Mouse (Mus musculus) embryonic facial prominence, embryonic 11.5 days (tissue): Measurements from ENCODE around the gene Mob3b. TPM values are rescaled to one million over a fixed set of nuclear protein-coding genes. Genes with fewer than 3 reads are reported as not detected.

Source experiments
- ATAC-seq: fragments of 200-750 bp; cut with Nextera tagmentation; replicated peaks from 2 replicates; pipeline ENCODE4 v1.8.0; 2017; ENCODE audit warnings: low read depth; ENCODE audit not compliant: insufficient number of reproducible peaks, low FRiP score, low TSS enrichment
- DNase-seq: peaks from one replicate; pipeline ENCODE4 v3.0.0-alpha.2; 2015; ENCODE audit warnings: low spot score
- H3K27ac ChIP-seq: fragments of 300-500 bp; sonication (generic); replicated peaks from 2 replicates; pipeline ENCODE4 v1.5.1; 2014; ENCODE audit warnings: mild to moderate bottlenecking, low read depth, low read length, control low read depth
- H3K27me3 ChIP-seq: fragments of 300-500 bp; sonication (generic); 2 replicates; pipeline ENCODE4 v1.6.1; 2014; ENCODE audit warnings: mild to moderate bottlenecking, low read length, moderate library complexity, mixed read lengths; ENCODE audit not compliant: control insufficient read depth, insufficient read depth
- H3K36me3 ChIP-seq: fragments of 300-500 bp; sonication (generic); replicated peaks from 2 replicates; pipeline ENCODE4 v1.6.1; 2014; ENCODE audit warnings: low read depth, mild to moderate bottlenecking, low read length, moderate library complexity, mixed read lengths; ENCODE audit not compliant: control insufficient read depth, insufficient read depth
- H3K4me1 ChIP-seq: fragments of 300-500 bp; sonication (generic); 2 replicates; pipeline ENCODE4 v1.6.1; 2014; ENCODE audit warnings: low read length, mixed read lengths; ENCODE audit not compliant: control insufficient read depth, insufficient read depth
- H3K4me2 ChIP-seq: fragments of 300-500 bp; sonication (generic); 2 replicates; pipeline ENCODE4 v1.6.1; 2014; ENCODE audit warnings: low read depth, mild to moderate bottlenecking, control low read depth, low read length, moderate library complexity
- H3K4me3 ChIP-seq: fragments of 300-500 bp; sonication (generic); 2 replicates; pipeline ENCODE4 v1.5.1; 2014; ENCODE audit warnings: low read depth, low read length, control low read depth
- H3K9ac ChIP-seq: fragments of 300-500 bp; sonication (generic); replicated peaks from 2 replicates; pipeline ENCODE4 v1.6.1; 2014; ENCODE audit warnings: mild to moderate bottlenecking, control low read depth, low read length
- H3K9me3 ChIP-seq: fragments of 300-500 bp; sonication (generic); replicated peaks from 2 replicates; pipeline ENCODE4 v1.6.1; 2016; ENCODE audit warnings: mild to moderate bottlenecking, low read length, inconsistent platforms, mixed read lengths; ENCODE audit not compliant: control insufficient read depth
- WGBS: fragments of 180-500 bp; shearing (Covaris S2); extraction: QIAGEN DNeasy Blood & Tissue Kit; methylation state at CpG from one replicate; pipeline ENCODE4 v1.1.7; 2014; 5-methylcytosine and 5-hydroxymethylcytosine counted together
- polyA plus RNA-seq: library from polyadenylated mRNA; unstranded; fragments of >200 nt; fragmentation: Nextera tagmentation; extraction: Ambion mirVana; gene quantifications from 2 replicates; pipeline ENCODE4 v1.2.1, GENCODE M21; 2014

Mob3b gene
- polyA plus RNA-seq, 1 experiment from 2014 or later, result 11.9 TPM

DNA sequence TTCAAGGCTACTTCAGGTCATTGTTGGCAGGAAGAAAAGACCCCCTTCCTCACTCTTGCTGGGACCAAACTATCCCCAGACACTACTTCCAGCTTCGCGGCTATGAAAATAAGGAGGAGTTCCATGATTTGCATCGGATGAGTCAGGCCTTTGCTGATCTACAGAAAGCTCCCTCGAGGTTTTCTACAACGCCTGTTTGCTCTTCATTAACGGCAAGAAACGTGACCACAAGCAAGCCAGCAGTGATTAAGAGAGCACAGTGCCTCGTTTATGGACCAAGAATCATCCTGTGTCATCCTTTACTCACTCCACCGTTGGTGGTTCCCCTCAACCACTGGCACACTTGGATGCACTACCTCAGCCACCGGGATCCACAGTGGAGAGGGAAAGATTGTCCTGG is 11.6 kb downstream of the Mob3b start:
- H3K9ac ChIP-seq, result no peak overlapping the region
- no peaks in the 10 kb centered on the region for H3K36me3 ChIP-seq
- 94% methylated on average over 10 of the region's 10 CpGs for WGBS
- no peak for DNase-seq
- no peaks in the 10 kb centered on the region for H3K9me3 ChIP-seq
- H3K27ac ChIP-seq, result no peak overlapping the region
- no peaks in the 10 kb centered on the region for H3K27me3 ChIP-seq
- no peak overlapping the region for H3K4me2 ChIP-seq
- H3K4me3 ChIP-seq, result no peak overlapping the region
- ATAC-seq, result no peak
- no peaks in the 10 kb centered on the region; the same call in 1 of the 2 replicates for H3K4me1 ChIP-seq

DNA sequence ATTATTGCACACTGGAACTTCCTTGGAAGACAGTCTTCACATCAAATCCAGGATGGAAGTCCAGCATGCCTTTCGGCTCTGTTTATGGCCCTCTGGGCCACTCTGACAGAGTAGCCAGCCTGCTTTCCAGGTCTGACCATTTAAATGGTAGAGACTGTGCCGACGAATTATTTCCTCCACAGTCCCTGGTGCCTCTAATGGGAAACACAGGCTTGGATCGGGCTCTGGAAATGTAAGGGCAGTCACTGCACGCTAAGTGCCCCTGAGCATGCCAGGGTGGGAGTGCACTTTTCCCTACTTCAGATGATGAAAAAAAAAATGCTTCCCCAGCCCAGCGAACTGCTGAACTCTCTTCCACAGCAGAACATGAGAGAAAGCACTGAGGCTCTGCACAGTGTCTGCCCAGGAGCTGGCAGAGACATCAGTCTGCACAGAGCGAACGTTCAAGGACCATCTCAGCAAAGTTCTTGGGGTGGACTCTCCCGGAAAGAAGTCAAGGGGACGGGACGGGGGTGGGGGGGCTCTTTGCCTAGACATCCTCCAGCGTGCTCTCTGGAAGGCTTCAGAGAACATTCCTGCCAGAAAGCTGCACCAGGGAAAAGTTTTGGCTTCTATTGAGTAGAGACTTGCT is 13.7 kb downstream of the Mob3b start:
- Histone ChIP-seq H3K4me2 (no peak overlapping the region), H3K36me3 (no peaks in the 10 kb centered on the region), H3K27ac (no peak overlapping the region; the same call in 1 of the 2 replicates), H3K9me3 (no peaks in the 10 kb centered on the region), H3K4me3 (no peak overlapping the region), H3K27me3 (no peaks in the 10 kb centered on the region), H3K9ac (no peak overlapping the region), H3K4me1 (no peaks in the 10 kb centered on the region; the same call in 1 of the 2 replicates)
- DNase-seq (peak; percentile 36), ATAC-seq (no peak)
- 58% methylated on average over 12 of the region's 12 CpGs for WGBS

DNA sequence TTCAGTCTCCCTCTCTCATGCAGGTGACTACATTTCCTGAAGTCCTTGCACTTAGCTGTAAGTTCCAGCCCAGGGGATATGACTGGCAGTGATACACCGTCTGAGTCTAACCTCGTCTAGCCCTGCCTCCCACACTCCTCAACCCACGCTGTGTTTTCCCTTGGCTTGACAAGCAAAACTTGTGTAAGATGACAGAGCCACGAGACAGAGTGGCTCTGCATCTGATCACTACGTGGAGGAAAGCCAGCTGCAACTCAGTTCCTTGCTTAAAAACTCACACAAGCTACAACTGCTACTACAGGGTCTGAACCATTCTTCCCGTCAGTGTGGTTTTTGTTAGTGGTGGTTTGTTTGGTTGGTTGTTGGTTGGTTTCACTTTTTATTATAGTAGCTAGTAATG is 17.0 kb downstream of the Mob3b start:
- no peak overlapping the region for H3K4me3 ChIP-seq
- no peak overlapping the region for H3K27ac ChIP-seq
- peaks cover 3% of the 10 kb centered on the region; the same call in 1 of the 2 replicates for H3K4me1 ChIP-seq
- DNase-seq, result no peak
- H3K9me3 ChIP-seq, result no peaks in the 10 kb centered on the region
- H3K4me2 ChIP-seq, result no peak overlapping the region
- ATAC-seq, result no peak
- WGBS, result 85% methylated on average over 6 of the region's 6 CpGs
- H3K9ac ChIP-seq, result no peak overlapping the region
- no peaks in the 10 kb centered on the region for H3K36me3 ChIP-seq
- no peaks in the 10 kb centered on the region for H3K27me3 ChIP-seq

GRCm38 (mm10) chr4:35138077-35138476 is 19.2 kb downstream of the Mob3b start:
- 36% methylated on average over 6 of the region's 6 CpGs for whole genome bisulfite sequencing
- Histone ChIP-seq H3K9me3 (no peaks in the 10 kb centered on the region), H3K4me1 (peaks cover 3% of the 10 kb centered on the region; the same call in 1 of the 2 replicates), H3K27me3 (no peaks in the 10 kb centered on the region), H3K27ac (no peak overlapping the region), H3K4me3 (no peak overlapping the region), H3K9ac (no peak overlapping the region), H3K36me3 (no peaks in the 10 kb centered on the region), H3K4me2 (no peak overlapping the region)
- ATAC-seq (no peak), DNase-seq (no peak)

DNA sequence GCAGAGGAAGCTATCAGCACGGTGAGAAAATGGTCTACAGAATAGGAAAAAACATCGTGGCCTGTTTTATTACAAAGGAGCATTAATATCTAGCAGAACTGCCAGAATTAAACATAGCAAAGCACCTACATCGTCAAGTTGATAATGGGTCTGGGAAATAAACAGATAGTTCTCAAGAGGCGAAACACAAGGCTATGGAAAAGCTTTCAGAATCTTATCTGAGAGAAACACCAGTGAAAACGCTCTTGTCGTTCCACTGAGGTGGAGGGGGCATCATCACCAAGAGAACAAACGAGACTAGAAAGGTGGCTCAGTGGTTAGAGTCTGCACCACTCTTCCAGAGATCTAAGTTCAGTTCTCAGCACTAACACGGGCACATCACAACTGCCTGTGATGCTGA is 20.3 kb downstream of the Mob3b start:
- Histone ChIP-seq H3K27me3 (no peaks in the 10 kb centered on the region), H3K4me1 (peaks cover 3% of the 10 kb centered on the region; the same call in 1 of the 2 replicates), H3K36me3 (no peaks in the 10 kb centered on the region), H3K9me3 (no peaks in the 10 kb centered on the region), H3K4me2 (no peak overlapping the region), H3K27ac (no peak overlapping the region), H3K4me3 (no peak overlapping the region), H3K9ac (no peak overlapping the region)
- WGBS, result 88% methylated on average over 8 of the region's 8 CpGs
- no peak for ATAC-seq
- DNase-seq, result no peak

DNA sequence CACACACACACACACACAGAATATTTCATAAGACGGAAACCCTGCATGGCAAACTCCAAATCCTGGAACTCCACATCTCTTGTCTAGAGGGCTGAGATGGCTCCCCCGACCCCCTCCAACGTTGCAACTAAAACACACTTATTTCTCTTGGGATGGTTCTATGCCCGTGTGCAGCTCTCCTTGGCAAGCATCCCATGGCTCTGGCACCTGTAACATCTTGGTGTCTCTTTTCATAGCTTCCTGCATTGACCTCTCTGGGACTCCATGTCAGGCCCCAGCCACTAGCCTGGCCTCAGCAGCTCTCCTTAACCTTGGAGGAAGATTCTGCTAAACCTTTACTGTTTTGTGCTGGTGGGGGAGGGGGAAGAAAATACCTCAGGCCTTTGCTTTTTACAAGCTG is 21.5 kb downstream of the Mob3b start:
- H3K4me3 ChIP-seq, result no peak overlapping the region
- DNase-seq, result no peak
- H3K4me2 ChIP-seq, result no peak overlapping the region
- no peak for ATAC-seq
- no peaks in the 10 kb centered on the region for H3K27me3 ChIP-seq
- no peaks in the 10 kb centered on the region for H3K36me3 ChIP-seq
- peaks cover 3% of the 10 kb centered on the region; the same call in 1 of the 2 replicates for H3K4me1 ChIP-seq
- no peak overlapping the region for H3K27ac ChIP-seq
- WGBS, result 73% methylated on average over 4 of the region's 4 CpGs
- no peak overlapping the region for H3K9ac ChIP-seq
- no peaks in the 10 kb centered on the region for H3K9me3 ChIP-seq

- H3K36me3 ChIP-seq, result no peaks in the 10 kb centered on the region
- H3K9ac ChIP-seq, result no peak overlapping the region
- H3K27me3 ChIP-seq, result no peaks in the 10 kb centered on the region
- DNase-seq (no peak), ATAC-seq (no peak)
- no peak overlapping the region for H3K27ac ChIP-seq
- H3K9me3 ChIP-seq, result no peaks in the 10 kb centered on the region
- 72% methylated on average over 15 of the region's 15 CpGs for whole genome bisulfite sequencing
- H3K4me1 ChIP-seq, result peaks cover 3% of the 10 kb centered on the region; the same call in 1 of the 2 replicates
- H3K4me3 ChIP-seq, result no peak overlapping the region
- H3K4me2 ChIP-seq, result no peak overlapping the region
Observed at GRCm38 (mm10) chr4:35134846-35135611, 22.3 kb downstream of the Mob3b start.

GRCm38 (mm10) chr4:35133411-35133810 is 23.9 kb downstream of the Mob3b start:
- Histone ChIP-seq H3K27me3 (no peaks in the 10 kb centered on the region), H3K4me3 (no peak overlapping the region), H3K4me1 (peaks cover 3% of the 10 kb centered on the region; the same call in 1 of the 2 replicates), H3K27ac (no peak overlapping the region), H3K4me2 (no peak overlapping the region), H3K9me3 (no peaks in the 10 kb centered on the region), H3K9ac (no peak overlapping the region), H3K36me3 (no peaks in the 10 kb centered on the region)
- no peak for DNase-seq
- no peak for ATAC-seq
- WGBS, result 87% methylated on average over 4 of the region's 4 CpGs
